Mouse (Mus musculus) testis, adult 2 months (tissue): Measurements from ENCODE around the gene Zcrb1. TPM values are rescaled to one million over a fixed set of nuclear protein-coding genes. Genes with fewer than 3 reads are reported as not detected.

Source experiments
- H3K27ac ChIP-seq: fragments of 200-500 bp; 2 replicates; pipeline ENCODE4 v1.5.1; 2012; ENCODE audit warnings: low read depth, low read length; ENCODE audit not compliant: control insufficient read depth, insufficient read depth
- H3K27me3 ChIP-seq: fragments of 200-500 bp; 2 replicates; pipeline ENCODE4 v1.6.1; 2012; ENCODE audit warnings: mild to moderate bottlenecking, low read length, moderate library complexity; ENCODE audit not compliant: control insufficient read depth, insufficient read depth
- H3K36me3 ChIP-seq: fragments of 200-500 bp; 2 replicates; pipeline ENCODE4 v1.6.1; 2012; ENCODE audit warnings: mild to moderate bottlenecking, low read length; ENCODE audit not compliant: control insufficient read depth, insufficient read depth
- H3K4me1 ChIP-seq: fragments of 200-500 bp; 2 replicates; pipeline ENCODE4 v1.6.1; 2012; ENCODE audit warnings: low read length; ENCODE audit not compliant: control insufficient read depth, insufficient read depth
- H3K4me3 ChIP-seq: fragments of 200-500 bp; 2 replicates; pipeline ENCODE4 v1.5.1; 2012; ENCODE audit warnings: low read depth, mild to moderate bottlenecking, low read length, moderate library complexity, mixed read lengths; ENCODE audit not compliant: control insufficient read depth
- CTCF ChIP-seq: fragments of 200-500 bp; IDR thresholded peaks from 2 replicates; pipeline ENCODE4 v1.5.1; 2012; ENCODE audit warnings: low read depth, mild to moderate bottlenecking, inconsistent platforms, low read length, moderate library complexity; ENCODE audit not compliant: control insufficient read depth, insufficient read depth, insufficient replicate concordance
- POLR2A ChIP-seq: fragments of 200-500 bp; IDR thresholded peaks from 2 replicates; pipeline ENCODE4 v1.6.1; 2012; ENCODE audit warnings: low read depth, mild to moderate bottlenecking, inconsistent platforms, low read length, moderate library complexity; ENCODE audit not compliant: control insufficient read depth
- polyA plus RNA-seq: library from polyadenylated mRNA; depleted of rRNA; stranded (reverse); fragments of >200 nt; gene quantifications from 2 replicates; pipeline ENCODE4 v1.2.3, GENCODE M21; 2012; rRNA removed

Gene Zcrb1
- 31.4 and 33.8 TPM in 2 replicates for polyA plus RNA-seq

GRCm38 (mm10) chr15:93397826-93398698, at the start of gene Zcrb1, which contains the start of gene Pphln1:
Gene Zcrb1 (minus strand): TSS chr15:93398334.
Gene Pphln1 (plus strand): TSS chr15:93398350.
- TF ChIP-seq POLR2A, result peak; percentile 73; the same call in 1 of the 2 replicates
- TF ChIP-seq CTCF, result no peak
- Histone ChIP-seq H3K27me3 (no peaks in the 10 kb centered on the region), H3K27ac (peak within 1 kb of the TSS; percentile 82), H3K4me1 (peaks cover 5% of the 10 kb centered on the region), H3K36me3 (no peaks in the 10 kb centered on the region), H3K4me3 (peak within 1 kb of the TSS; percentile 81)

- H3K4me3 ChIP-seq, result no peak overlapping the region
- peaks cover 2% of the 10 kb centered on the region; the same call in 1 of the 2 replicates for H3K4me1 ChIP-seq
- no peak for TF ChIP-seq POLR2A
- TF ChIP-seq CTCF, result no peak
- H3K27ac ChIP-seq, result no peak overlapping the region
- H3K27me3 ChIP-seq, result no peaks in the 10 kb centered on the region
- peaks cover 1% of the 10 kb centered on the region for H3K36me3 ChIP-seq
These were observed 45.5 kb upstream of the Zcrb1 start for GRCm38 (mm10) chr15:93443676-93444075.

- TF ChIP-seq CTCF, result no peak
- no peak for TF ChIP-seq POLR2A
- Histone ChIP-seq H3K36me3 (peaks cover 1% of the 10 kb centered on the region), H3K4me3 (no peak overlapping the region), H3K4me1 (peaks cover 2% of the 10 kb centered on the region; the same call in 1 of the 2 replicates), H3K27ac (no peak overlapping the region), H3K27me3 (no peaks in the 10 kb centered on the region)
These were observed 44.1 kb upstream of the Zcrb1 start for GRCm38 (mm10) chr15:93442271-93442670.

- H3K36me3 ChIP-seq, result peaks cover 1% of the 10 kb centered on the region
These were observed 40.5 kb upstream of the Zcrb1 start for GRCm38 (mm10) chr15:93438663-93439062.

GRCm38 (mm10) chr15:93435998-93436397, 37.9 kb upstream of the Zcrb1 start:
- TF ChIP-seq POLR2A, result no peak
- TF ChIP-seq CTCF, result no peak
- Histone ChIP-seq H3K36me3 (no peaks in the 10 kb centered on the region), H3K27ac (no peak overlapping the region), H3K4me3 (peak overlapping the region; percentile 82), H3K4me1 (peaks cover 5% of the 10 kb centered on the region), H3K27me3 (no peaks in the 10 kb centered on the region)

More at GRCm38 (mm10) chr15:93438663-93439062, 40.5 kb upstream of the Zcrb1 start:
- Histone ChIP-seq H3K4me1 (peaks cover 3% of the 10 kb centered on the region; the same call in 1 of the 2 replicates), H3K27ac (no peak overlapping the region), H3K27me3 (no peaks in the 10 kb centered on the region), H3K4me3 (no peak overlapping the region)
- TF ChIP-seq CTCF (peak; percentile 66; the same call in 1 of the 2 replicates), POLR2A (no peak)

GRCm38 (mm10) chr15:93433811-93434210, 35.7 kb upstream of the Zcrb1 start:
- H3K27me3 ChIP-seq, result no peaks in the 10 kb centered on the region
- H3K36me3 ChIP-seq, result no peaks in the 10 kb centered on the region; the same call in 1 of the 2 replicates
- peak overlapping the region; percentile 66 for H3K4me3 ChIP-seq
- H3K4me1 ChIP-seq, result peaks cover 5% of the 10 kb centered on the region
- TF ChIP-seq CTCF (no peak), POLR2A (no peak)
- H3K27ac ChIP-seq, result no peak overlapping the region

- H3K4me3 ChIP-seq, result no peak overlapping the region
- H3K27ac ChIP-seq, result no peak overlapping the region
- no peak for TF ChIP-seq CTCF
- TF ChIP-seq POLR2A, result no peak
- no peaks in the 10 kb centered on the region for H3K27me3 ChIP-seq
- H3K36me3 ChIP-seq, result no peaks in the 10 kb centered on the region; the same call in 1 of the 2 replicates
- H3K4me1 ChIP-seq, result no peaks in the 10 kb centered on the region
These were observed 24.4 kb upstream of the Zcrb1 start for GRCm38 (mm10) chr15:93422537-93422936.
